Mouse (Mus musculus): ENCODE data around the gene E2f4. TPM values are rescaled to one million over a fixed set of nuclear protein-coding genes. Genes with fewer than 3 reads are reported as not detected.

Gene E2f4
- total and polyA plus RNA-seq, 3 experiments = 39.9 to 198 (median 51.0) TPM

DNA sequence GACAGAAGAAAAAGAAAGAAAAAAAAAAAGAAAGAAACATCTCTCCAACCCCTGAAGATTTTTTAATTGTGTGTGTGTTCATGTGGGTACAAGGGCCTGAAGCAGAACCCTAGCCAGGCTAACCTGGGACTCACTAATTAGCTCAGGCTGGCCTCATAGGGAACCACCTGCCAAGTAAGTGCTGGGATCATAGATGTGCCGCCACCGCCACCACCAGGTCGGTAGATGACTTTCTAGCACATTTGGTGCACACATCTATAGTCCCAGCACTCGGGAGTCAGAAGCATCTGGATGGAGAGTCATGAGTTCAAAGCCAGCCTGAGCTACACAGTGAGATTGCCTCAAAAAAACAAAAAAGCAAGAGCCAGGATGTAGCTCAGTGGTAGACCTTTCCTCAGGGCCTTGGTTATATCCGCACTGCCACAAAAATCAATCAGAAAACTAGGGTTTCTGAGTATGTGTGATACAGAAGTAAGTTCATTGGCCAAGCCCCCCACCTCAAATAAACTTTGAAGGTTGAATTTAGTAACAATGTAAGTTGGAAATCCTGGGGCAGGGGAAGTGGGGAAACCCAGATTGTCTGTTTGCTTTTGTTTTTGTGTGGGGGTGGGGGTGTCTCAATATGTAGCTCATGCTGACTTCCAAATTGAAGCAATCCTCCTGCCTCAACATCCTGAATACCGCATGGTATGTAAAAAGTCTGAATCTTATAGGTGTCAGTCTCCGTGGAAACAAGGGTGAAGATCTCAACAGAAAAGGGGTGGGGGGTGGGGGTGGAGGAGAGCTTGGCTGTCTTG, 39.9 kb upstream of the E2f4 start:
- H3K4me2 ChIP-seq (ENCODE audit: insufficient read depth, low read depth, poor library complexity, severe bottlenecking) = no peak overlapping the region
- H3K27ac ChIP-seq (ENCODE audit: insufficient read depth, low read depth) = no peak overlapping the region
- DNase-seq (ENCODE audit: extremely low read depth) = no peak
- dilution Hi-C loops (cut with MboI; ENCODE audit: extremely low pct_ligation_motif_present, extremely low pct_unique_long_range_greater_than_20kb, low sequenced_read_pairs) = no loop called here
- H3K9me3 ChIP-seq (replicated peaks; ENCODE audit: low read length) = peaks cover 4% of the 10 kb centered on the region
- no peaks in the 10 kb centered on the region for H3K79me2 ChIP-seq (replicated peaks; ENCODE audit: control insufficient read depth, extremely low read depth, insufficient read depth, poor library complexity, severe bottlenecking)
- H3K9ac ChIP-seq (ENCODE audit: insufficient read depth, low read depth) = no peak overlapping the region
- TF ChIP-seq MAX (IDR thresholded peaks at IDR 0.05; ENCODE audit: low read length) (no peak), MAFK (IDR thresholded peaks at IDR 0.05; ENCODE audit: insufficient replicate concordance, low read length) (no peak), NELFE (IDR thresholded peaks at IDR 0.05; ENCODE audit: low read depth, low read length) (no peak), MEF2A (IDR thresholded peaks at IDR 0.05; ENCODE audit: borderline replicate concordance, low read depth, low read length) (no peak), MXI1 (IDR thresholded peaks at IDR 0.05; ENCODE audit: low read depth, low read length) (no peak), HCFC1 (IDR thresholded peaks at IDR 0.05; ENCODE audit: low read depth, low read length) (no peak), POLR2A (IDR thresholded peaks at IDR 0.05; ENCODE audit: low read depth, low read length) (no peak), POLR2AphosphoS2 (IDR thresholded peaks at IDR 0.05; ENCODE audit: low read depth, low read length) (no peak), MAZ (IDR thresholded peaks at IDR 0.05; ENCODE audit: low read depth, low read length) (no peak), ETS1 (conservative IDR thresholded peaks at IDR 0.05; ENCODE audit: low read depth, low read length) (no peak), TCF12 (IDR thresholded peaks at IDR 0.05; ENCODE audit: low read depth, low read length) (no peak), ZC3H11A (IDR thresholded peaks at IDR 0.05; ENCODE audit: low read depth, low read length) (no peak)
- peaks cover 16 to 48% of the 10 kb centered on the region in 2 experiments for H3K4me1 ChIP-seq (ENCODE audit: control insufficient read depth in 1 of 2, insufficient read depth in 2 of 2)
- H3K4me3 ChIP-seq (replicated peaks in 1 of 3; ENCODE audit: low read depth in 2 of 3, low read length in 2 of 3, poor library complexity in 1 of 3) = no peak overlapping the region
- peaks cover 20 to 69% of the 10 kb centered on the region in 2 experiments for H3K36me3 ChIP-seq (replicated peaks in 1 of 2; ENCODE audit: control insufficient read depth in 1 of 2, insufficient read depth in 1 of 2, low read length in 1 of 2)
- in situ Hi-C loops (cut with MboI; ENCODE audit: low pct_ligation_motif_present, low pct_unique_long_range_greater_than_20kb, low sequenced_read_pairs) = loop anchor here (5.0 kb wide), 1 partner anchor 35 kb away; no protein-coding TSS in a partner anchor
- no peaks in the 10 kb centered on the region for H3K27me3 ChIP-seq (replicated peaks)

DNA sequence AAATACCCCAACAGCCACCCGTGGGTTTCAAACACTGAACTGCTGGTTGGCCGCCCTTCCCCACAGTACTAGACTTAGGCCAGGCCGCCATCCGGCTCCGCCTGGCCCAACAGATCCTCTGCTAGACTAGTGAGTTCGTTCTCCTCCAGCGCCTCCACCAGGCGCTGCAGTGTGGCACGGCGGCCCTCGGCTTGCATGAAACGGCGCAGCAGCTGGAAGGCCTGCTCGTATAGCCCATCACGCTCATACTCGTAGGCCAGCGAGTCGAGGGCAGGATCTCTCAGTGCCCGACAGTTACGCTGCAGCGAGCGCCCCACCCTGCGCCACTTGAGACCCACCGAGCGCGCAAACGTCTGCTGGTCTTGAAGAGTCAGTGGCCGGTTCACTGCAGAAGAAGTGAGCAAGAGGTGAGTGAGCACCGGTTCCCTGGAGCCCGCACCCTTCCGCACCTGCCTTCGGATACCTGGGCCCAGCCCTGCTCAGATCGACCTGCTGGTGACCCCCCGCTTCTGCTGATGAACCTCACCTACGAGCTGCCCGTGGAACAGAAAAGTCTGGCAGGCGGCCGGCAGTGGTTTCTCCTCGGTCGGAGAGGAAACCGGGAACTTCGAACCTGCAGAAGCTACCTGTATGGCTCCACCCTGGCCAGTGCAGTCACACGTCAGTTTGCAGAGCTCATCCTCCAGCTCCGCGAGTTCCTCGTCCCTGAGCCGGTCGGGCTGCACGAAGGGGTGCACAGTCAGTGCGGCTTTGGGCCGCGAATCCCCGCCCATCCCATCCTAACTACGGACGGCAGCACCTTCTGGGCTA, 38.3 kb upstream of the E2f4 start:
- dilution Hi-C loops (cut with MboI; ENCODE audit: extremely low pct_ligation_motif_present, extremely low pct_unique_long_range_greater_than_20kb, low sequenced_read_pairs) = no loop called here
- Histone ChIP-seq H3K27me3 (replicated peaks) (no peaks in the 10 kb centered on the region), H3K9ac (ENCODE audit: insufficient read depth, low read depth) (no peak overlapping the region)

More for the DNA sequence above, 38.3 kb upstream of the E2f4 start:
- no peak overlapping the region for H3K4me2 ChIP-seq (ENCODE audit: insufficient read depth, low read depth, poor library complexity, severe bottlenecking)
- TF ChIP-seq USF2 (conservative IDR thresholded peaks at IDR 0.05; ENCODE audit: low read depth, low read length) (no peak), USF1 (IDR thresholded peaks at IDR 0.05; ENCODE audit: low read depth, low read length) (no peak), UBTF (IDR thresholded peaks at IDR 0.05; ENCODE audit: low read depth, low read length) (no peak), MYC (IDR thresholded peaks at IDR 0.05; ENCODE audit: low read depth, low read length) (no peak), MAFK (IDR thresholded peaks at IDR 0.05; ENCODE audit: insufficient replicate concordance, low read length) (no peak), RCOR1 (conservative IDR thresholded peaks at IDR 0.05; ENCODE audit: low read depth, low read length) (no peak), JUND (conservative IDR thresholded peaks at IDR 0.05; ENCODE audit: low read depth, low read length) (no peak), TBP (conservative IDR thresholded peaks at IDR 0.05; ENCODE audit: low read depth, low read length) (no peak), IRF4 (IDR thresholded peaks at IDR 0.05; ENCODE audit: low read depth, low read length) (no peak), CHD1 (IDR thresholded peaks at IDR 0.05; ENCODE audit: low read depth, low read length) (no peak), E2F4 (IDR thresholded peaks at IDR 0.05; ENCODE audit: insufficient replicate concordance, low read depth, low read length) (no peak), HCFC1 (IDR thresholded peaks at IDR 0.05; ENCODE audit: low read depth, low read length) (no peak), ZKSCAN1 (IDR thresholded peaks at IDR 0.05; ENCODE audit: borderline replicate concordance, low read depth, low read length) (no peak), CHD2 (IDR thresholded peaks at IDR 0.05; ENCODE audit: low read length) (no peak)
- peaks cover 15 to 53% of the 10 kb centered on the region in 2 experiments for H3K36me3 ChIP-seq (replicated peaks in 1 of 2; ENCODE audit: control insufficient read depth in 1 of 2, insufficient read depth in 1 of 2, low read length in 1 of 2)
- peaks cover 4% of the 10 kb centered on the region for H3K9me3 ChIP-seq (replicated peaks; ENCODE audit: low read length)
- no peak for DNase-seq (ENCODE audit: extremely low read depth)
- no peak overlapping the region for H3K27ac ChIP-seq (ENCODE audit: insufficient read depth, low read depth)
- H3K4me3 ChIP-seq (replicated peaks in 1 of 3; ENCODE audit: low read depth in 2 of 3, low read length in 2 of 3, poor library complexity in 1 of 3) = no peak overlapping the region
- no peaks in the 10 kb centered on the region for H3K79me2 ChIP-seq (replicated peaks; ENCODE audit: control insufficient read depth, extremely low read depth, insufficient read depth, poor library complexity, severe bottlenecking)
- H3K4me1 ChIP-seq (ENCODE audit: control insufficient read depth in 1 of 2, insufficient read depth in 2 of 2) = peaks cover 12 to 43% of the 10 kb centered on the region in 2 experiments
- in situ Hi-C loops (cut with MboI; ENCODE audit: low pct_ligation_motif_present, low pct_unique_long_range_greater_than_20kb, low sequenced_read_pairs) = loop anchor here (5.0 kb wide), 1 partner anchor 33 kb away; no protein-coding TSS in a partner anchor

Measured in CH12.LX (cell line).